Mouse (Mus musculus) embryonic fibroblast, embryonic 13.5 days (primary cell): Measurements from ENCODE around the gene Il6st.

Experiments
- CTCF ChIP-seq: IDR thresholded peaks from 2 replicates; pipeline ENCODE4 v1.5.1; 2011; ENCODE audit warnings: mild to moderate bottlenecking, control low read depth, low read length, moderate library complexity, borderline replicate concordance; ENCODE audit not compliant: insufficient read depth
- POLR2A ChIP-seq: IDR thresholded peaks from 2 replicates; pipeline ENCODE4 v1.6.1; 2011; ENCODE audit warnings: low read depth, mild to moderate bottlenecking, control low read depth, low read length, moderate library complexity

DNA sequence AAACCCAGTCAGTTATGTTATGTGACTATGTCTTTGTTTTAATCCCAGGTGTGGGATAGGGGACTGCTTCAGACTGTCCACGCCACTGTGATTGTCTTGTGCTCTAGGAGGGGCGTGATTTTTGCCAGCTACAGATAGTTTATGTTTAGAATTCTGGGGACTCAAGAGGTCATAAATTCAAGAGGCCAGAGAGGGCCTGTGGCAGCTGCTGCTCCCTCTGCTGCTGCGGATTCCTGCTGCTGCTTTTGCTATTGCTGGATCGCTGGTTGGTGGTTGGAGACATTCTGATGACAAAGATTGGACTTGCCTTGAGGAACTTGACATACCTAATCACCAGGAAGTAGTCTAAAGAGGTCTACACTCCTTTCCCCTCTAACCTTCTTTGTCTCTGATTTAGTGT, 72.7 kb downstream of the Il6st start:
- TF ChIP-seq CTCF (no peak), POLR2A (no peak)
